Mouse (Mus musculus) limb, embryonic 10.5 days (tissue): Measurements from ENCODE around the gene 1700001O22Rik. TPM values are rescaled to one million over a fixed set of nuclear protein-coding genes. Genes with fewer than 3 reads are reported as not detected.

Experiments used
- DNase-seq: peaks from one replicate; pipeline ENCODE4 v3.0.0-alpha.2; 2017; ENCODE audit warnings: low spot score
- H3K27ac ChIP-seq: fragments of 300-500 bp; sonication (generic); 2 replicates; pipeline ENCODE4 v1.5.1; 2016; ENCODE audit warnings: mild to moderate bottlenecking
- H3K27me3 ChIP-seq: fragments of 300-500 bp; sonication (generic); 2 replicates; pipeline ENCODE4 v1.6.1; 2016; ENCODE audit warnings: low read depth, mild to moderate bottlenecking; ENCODE audit not compliant: poor library complexity, severe bottlenecking
- H3K36me3 ChIP-seq: fragments of 300-500 bp; sonication (generic); 2 replicates; pipeline ENCODE4 v1.6.1; 2016; ENCODE audit warnings: mild to moderate bottlenecking, moderate library complexity
- H3K4me1 ChIP-seq: fragments of 300-500 bp; sonication (generic); 2 replicates; pipeline ENCODE4 v1.6.1; 2016
- H3K4me3 ChIP-seq: fragments of 300-500 bp; sonication (generic); 2 replicates; pipeline ENCODE4 v1.5.1; 2016; ENCODE audit warnings: mild to moderate bottlenecking, moderate library complexity
- H3K9me3 ChIP-seq: fragments of 300-500 bp; sonication (generic); replicated peaks from 2 replicates; pipeline ENCODE4 v1.6.1; 2016; ENCODE audit warnings: mild to moderate bottlenecking
- WGBS: fragments of 180-500 bp; shearing (Covaris S2); methylation state at CpG from one replicate; pipeline ENCODE4 v1.1.7; 2016; 5-methylcytosine and 5-hydroxymethylcytosine counted together
- polyA plus RNA-seq: library from polyadenylated mRNA; unstranded; fragments of >200 nt; fragmentation: Nextera tagmentation; extraction: Ambion mirVana; gene quantifications from 2 replicates; pipeline ENCODE4 v1.2.1, GENCODE M21; 2016

Gene 1700001O22Rik
- polyA plus RNA-seq: 2.1 and 4.0 TPM in 2 replicates

DNA sequence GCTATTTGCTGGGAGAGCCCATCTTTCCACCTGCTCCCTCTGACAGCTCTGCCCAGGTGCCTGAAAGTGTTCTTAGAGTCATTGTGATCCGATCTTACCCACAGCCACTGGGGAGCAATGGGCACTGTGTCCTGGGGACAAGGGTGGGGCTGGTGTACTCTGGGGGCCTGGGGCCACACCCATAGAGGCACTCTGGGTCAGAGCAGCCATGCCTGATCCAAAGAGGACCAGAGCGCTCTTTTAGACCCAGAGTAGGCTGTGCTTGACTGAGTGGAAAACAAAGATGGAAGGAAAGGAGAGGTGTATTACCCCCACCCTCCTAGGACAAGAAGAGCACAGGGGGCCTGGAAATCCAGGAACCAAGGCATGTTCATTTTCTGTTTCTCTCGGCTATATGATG, at the start of gene 1700001O22Rik:
1700001O22Rik (minus strand) TSS at position 58 of the 400 bp plus-strand sequence.
- H3K27me3 ChIP-seq: peaks cover 53% of the 10 kb centered on the region
- 77% methylated on average over 3 of the region's 3 CpGs for WGBS

DNA sequence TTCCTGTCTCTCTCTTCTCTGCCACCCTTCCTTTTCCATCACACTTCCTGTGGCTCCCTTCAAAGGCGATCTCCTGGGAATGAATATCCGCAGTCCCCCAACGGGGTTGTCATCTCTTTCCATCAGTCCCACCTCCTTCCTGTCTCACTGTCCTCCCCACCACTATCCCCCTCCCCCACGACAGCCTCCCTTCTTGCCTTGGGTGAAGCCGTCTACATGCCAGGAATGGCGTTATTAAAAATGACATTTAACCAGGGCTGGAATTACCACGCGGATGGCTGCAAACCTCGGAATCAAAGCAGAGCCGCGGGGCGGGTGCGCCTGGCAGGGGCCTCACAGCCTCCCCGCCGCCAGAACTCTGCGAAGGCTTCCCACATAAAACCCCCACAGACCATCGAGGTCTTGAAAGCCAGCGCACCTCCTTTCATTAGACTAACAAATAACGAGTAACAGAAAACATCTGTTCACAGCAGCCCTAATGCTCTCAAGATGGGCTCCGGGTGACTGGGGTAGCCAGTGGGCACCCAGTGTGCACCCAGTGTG, 49.4 kb upstream of the 1700001O22Rik start:
- WGBS: 17% methylated on average over 20 of the region's 20 CpGs
- Histone ChIP-seq H3K36me3 (peaks cover 53% of the 10 kb centered on the region), H3K4me1 (peaks cover 94% of the 10 kb centered on the region), H3K27me3 (no peaks in the 10 kb centered on the region), H3K4me3 (peak overlapping the region; percentile 31), H3K9me3 (no peaks in the 10 kb centered on the region), H3K27ac (peak overlapping the region; percentile 83)
- DNase-seq: peak; percentile 78

More for the DNA sequence above, at the start of gene 1700001O22Rik:
- Histone ChIP-seq H3K4me1 (peaks cover 36% of the 10 kb centered on the region), H3K9me3 (no peaks in the 10 kb centered on the region), H3K36me3 (no peaks in the 10 kb centered on the region), H3K4me3 (no peak within 1 kb of the TSS), H3K27ac (no peak within 1 kb of the TSS)
- no peak for DNase-seq

DNA sequence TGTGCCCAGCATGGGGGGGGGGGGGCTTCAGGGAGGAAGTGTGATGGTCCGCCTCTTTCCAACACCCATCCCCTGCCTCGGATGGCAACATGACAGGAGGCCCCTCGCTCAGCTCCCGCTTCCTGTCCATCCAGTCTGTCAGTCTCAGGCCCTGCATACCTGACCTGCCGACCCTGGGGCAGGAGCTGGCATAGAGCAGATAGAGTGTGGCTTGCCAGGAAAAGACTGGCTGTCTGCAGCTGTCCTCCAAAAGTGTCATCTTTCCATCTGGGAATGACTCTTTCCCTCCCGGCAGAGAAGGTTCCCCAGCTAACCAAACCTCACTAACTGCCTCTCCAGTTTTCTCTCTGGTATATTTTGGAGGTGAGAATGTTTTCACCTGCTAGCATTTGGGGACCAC, 47.1 kb upstream of the 1700001O22Rik start:
- no peak for DNase-seq
- H3K9me3 ChIP-seq: no peaks in the 10 kb centered on the region
- peak overlapping the region; percentile 83 for H3K27ac ChIP-seq
- peaks cover 47% of the 10 kb centered on the region for H3K36me3 ChIP-seq
- peak overlapping the region; percentile 18; the same call in 1 of the 2 replicates for H3K4me3 ChIP-seq
- no peaks in the 10 kb centered on the region for H3K27me3 ChIP-seq
- peaks cover 93% of the 10 kb centered on the region for H3K4me1 ChIP-seq
- 21% methylated on average over 6 of the region's 6 CpGs for WGBS

DNA sequence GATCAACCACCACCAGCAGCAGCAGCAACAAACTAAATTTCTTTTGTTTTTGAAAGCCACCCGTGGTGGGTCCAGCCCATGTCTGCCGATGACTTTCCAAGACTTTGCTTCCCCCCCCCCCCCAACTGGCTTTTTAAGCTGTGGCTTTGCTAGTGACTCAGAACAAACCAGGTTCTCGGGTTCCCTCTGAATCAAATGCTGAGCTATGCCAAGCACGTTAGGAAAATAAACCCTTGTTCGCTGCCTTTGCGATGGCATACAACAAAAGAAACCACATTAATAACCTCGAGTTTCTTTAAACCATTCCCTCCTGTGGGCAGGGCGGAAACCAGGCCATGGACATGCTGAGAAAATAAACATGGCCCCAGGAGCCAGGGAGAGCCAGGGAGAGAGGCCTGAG, 44.7 kb upstream of the 1700001O22Rik start:
- no peak for DNase-seq
- Histone ChIP-seq H3K9me3 (no peaks in the 10 kb centered on the region), H3K27me3 (peaks cover 4% of the 10 kb centered on the region; the same call in 1 of the 2 replicates), H3K36me3 (peaks cover 33% of the 10 kb centered on the region), H3K27ac (peak overlapping the region; percentile 53; the same call in 1 of the 2 replicates), H3K4me3 (peak overlapping the region; percentile 90; the same call in 1 of the 2 replicates), H3K4me1 (peaks cover 87% of the 10 kb centered on the region)
- WGBS: 78% methylated on average over 8 of the region's 8 CpGs

DNA sequence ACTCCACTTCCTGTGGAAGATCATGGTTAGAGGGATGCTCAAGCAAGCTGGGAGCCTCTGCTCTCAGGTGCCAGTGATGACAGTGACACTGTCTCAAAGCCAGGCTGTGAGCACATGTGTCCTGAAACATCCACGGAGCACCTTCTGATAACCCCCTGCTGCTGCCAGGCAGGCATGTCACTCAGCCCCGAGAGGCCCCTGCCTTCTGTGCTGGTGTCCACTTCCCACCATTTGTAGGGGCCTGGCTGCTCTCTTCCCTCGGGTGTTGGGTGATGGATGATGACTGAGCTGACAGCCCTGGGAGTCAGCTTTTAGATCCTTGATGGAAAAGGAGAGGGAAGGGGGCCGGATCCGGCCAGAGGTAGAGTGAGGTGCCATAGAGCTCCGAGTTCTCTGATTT, 43.3 kb upstream of the 1700001O22Rik start:
- WGBS: 3% methylated on average over 6 of the region's 6 CpGs
- peak overlapping the region; percentile 96 for H3K27ac ChIP-seq

DNA sequence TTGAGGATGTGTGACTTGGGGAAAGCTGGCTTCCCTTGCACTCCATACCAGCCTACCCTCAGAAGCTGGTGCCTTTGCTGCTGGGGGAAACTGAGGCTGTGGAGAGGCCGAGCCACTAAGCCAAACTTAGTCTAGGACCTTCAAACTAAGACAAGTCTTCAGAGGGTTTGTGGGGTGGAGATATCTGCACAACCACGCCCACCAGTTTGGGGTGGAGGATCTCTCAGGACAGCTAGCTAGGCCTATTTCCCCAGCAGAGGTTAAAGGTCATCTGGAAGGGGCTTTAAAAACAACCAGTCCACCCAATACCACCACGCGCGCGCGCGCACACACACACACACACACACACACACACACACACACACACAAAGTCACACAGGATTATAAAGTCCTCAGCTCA, 42.8 kb upstream of the 1700001O22Rik start:
- DNase-seq: no peak
- Histone ChIP-seq H3K36me3 (peaks cover 31% of the 10 kb centered on the region), H3K4me3 (peak overlapping the region; percentile 90), H3K27me3 (peaks cover 4% of the 10 kb centered on the region; the same call in 1 of the 2 replicates), H3K9me3 (no peaks in the 10 kb centered on the region), H3K27ac (peak overlapping the region; percentile 96), H3K4me1 (peaks cover 77% of the 10 kb centered on the region)
- 31% methylated on average over 8 of the region's 8 CpGs for WGBS

More for the DNA sequence above, 43.3 kb upstream of the 1700001O22Rik start:
- Histone ChIP-seq H3K9me3 (no peaks in the 10 kb centered on the region), H3K4me3 (peak overlapping the region; percentile 90), H3K4me1 (peaks cover 82% of the 10 kb centered on the region), H3K27me3 (peaks cover 4% of the 10 kb centered on the region; the same call in 1 of the 2 replicates), H3K36me3 (peaks cover 31% of the 10 kb centered on the region)
- DNase-seq: no peak

DNA sequence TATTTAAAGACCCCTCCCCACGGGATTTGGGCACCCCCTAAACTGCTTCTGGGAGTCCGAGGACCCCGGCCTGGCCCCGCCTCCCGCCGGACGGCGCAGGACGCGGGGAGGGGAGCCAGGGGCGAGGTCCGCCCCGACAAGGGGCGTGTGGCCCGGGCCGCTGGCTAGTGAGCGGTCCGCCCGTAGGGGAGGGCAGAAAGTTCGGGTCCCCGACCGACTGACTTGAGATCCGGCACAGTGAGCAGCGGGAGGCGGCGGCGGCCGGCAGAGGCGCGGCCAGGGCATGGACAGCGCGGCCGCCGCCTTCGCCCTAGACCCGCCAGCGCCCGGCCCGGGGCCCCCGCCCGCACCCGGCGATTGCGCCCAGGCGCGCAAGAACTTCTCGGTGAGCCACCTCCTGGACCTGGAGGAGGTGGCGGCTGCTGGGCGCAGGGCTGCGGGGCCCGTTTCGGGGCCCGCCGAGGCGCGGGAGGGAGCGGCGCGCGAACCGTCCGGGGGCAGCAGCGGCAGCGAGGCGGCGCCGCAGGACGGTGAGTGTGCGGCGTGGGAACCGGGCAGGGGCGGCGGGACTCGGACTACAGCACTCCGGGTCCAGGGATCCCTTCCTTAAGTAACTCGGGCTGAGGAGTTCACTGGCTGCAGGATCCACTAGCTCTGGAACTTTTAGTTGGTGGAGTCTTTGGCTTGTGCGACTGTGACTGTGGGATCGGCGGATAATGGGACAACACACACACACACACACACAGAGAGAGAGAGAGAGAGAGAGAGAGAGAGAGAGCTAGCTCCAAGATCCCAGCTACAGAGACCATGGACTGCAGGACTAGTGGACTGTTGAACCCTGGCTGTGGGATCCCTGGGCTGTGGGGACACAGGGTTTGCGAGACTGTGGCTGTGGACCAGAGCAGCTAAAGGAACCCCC, 42.0 kb upstream of the 1700001O22Rik start:
- WGBS: 1% methylated on average over 79 of the region's 80 CpGs
- H3K4me3 ChIP-seq: peak overlapping the region; percentile 90
- H3K27ac ChIP-seq: peak overlapping the region; percentile 96
- peak; percentile 69 for DNase-seq
- no peaks in the 10 kb centered on the region for H3K9me3 ChIP-seq
- peaks cover 69% of the 10 kb centered on the region for H3K4me1 ChIP-seq
- peaks cover 26% of the 10 kb centered on the region for H3K36me3 ChIP-seq
- H3K27me3 ChIP-seq: peaks cover 4% of the 10 kb centered on the region; the same call in 1 of the 2 replicates

DNA sequence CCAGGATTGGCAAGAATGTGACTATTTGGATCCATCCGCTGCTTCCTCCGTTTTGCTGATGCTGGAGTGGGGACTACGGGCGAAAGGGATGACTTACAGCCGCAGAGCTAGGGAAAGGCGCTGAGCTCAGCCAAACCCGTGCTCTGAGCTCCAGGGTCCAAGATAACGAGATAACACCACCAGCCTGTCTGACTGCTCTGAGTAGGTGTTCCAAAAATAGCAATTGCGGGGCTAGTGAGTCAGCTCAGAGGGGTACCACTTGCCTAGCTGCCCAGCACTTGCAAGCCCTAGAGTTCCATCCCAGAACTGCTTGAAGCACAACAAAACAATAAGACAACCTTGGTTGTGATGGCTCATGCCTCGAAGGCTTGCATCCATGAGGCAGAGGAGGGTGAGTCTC, 39.2 kb upstream of the 1700001O22Rik start:
- Histone ChIP-seq H3K9me3 (no peaks in the 10 kb centered on the region), H3K4me1 (peaks cover 54% of the 10 kb centered on the region), H3K4me3 (no peak overlapping the region), H3K27ac (peak overlapping the region; percentile 66), H3K27me3 (peaks cover 4% of the 10 kb centered on the region; the same call in 1 of the 2 replicates), H3K36me3 (0 out of 2 replicates have a peak, but pooled peaks cover 3% of the 10 kb centered on the region)
- no peak for DNase-seq
- 51% methylated on average over 10 of the region's 10 CpGs for WGBS

DNA sequence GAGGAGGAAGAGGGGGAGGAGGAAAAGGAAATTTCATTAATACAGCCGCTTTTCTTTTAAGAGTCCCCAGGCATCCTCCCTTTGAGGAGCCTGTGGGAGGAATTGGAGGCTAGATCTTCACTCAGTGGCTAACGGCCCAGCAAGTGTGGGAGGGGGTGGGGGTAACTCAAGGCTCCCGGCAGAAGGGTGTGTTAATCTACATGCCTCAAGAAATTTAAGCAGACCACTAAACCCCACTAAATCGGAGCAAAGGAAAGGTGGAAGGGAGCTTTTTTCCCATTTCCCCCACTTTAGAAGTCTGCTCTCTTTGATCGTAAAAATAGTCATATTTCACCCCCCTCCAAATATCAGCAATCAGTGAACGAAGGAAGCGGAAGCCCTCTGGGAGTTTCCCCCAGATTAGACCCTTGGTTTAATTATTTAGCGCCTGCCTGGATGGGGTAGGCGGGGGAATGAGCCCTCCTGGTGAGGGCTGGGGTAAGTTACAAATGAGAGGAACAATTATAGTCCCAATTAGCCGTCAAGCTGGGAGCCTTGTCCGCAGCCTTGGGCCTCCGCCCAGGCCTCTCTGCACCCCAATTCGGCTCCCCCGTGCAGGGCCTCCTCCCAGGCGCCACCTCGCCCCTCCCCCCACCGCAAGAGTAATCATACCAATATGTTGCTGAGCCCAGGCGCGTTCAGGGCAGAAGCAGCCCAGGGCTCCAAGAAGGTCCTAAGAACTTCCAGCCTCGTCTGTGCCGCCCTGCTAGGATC, 33.0 kb upstream of the 1700001O22Rik start:
- H3K27ac ChIP-seq: peak overlapping the region; percentile 96
- peak; percentile 93 for DNase-seq
- no peaks in the 10 kb centered on the region for H3K9me3 ChIP-seq
- peak overlapping the region; percentile 11 for H3K4me3 ChIP-seq
- no peaks in the 10 kb centered on the region for H3K27me3 ChIP-seq
- peaks cover 69% of the 10 kb centered on the region for H3K4me1 ChIP-seq
- no peaks in the 10 kb centered on the region for H3K36me3 ChIP-seq
- 3% methylated on average over 21 of the region's 21 CpGs for WGBS

DNA sequence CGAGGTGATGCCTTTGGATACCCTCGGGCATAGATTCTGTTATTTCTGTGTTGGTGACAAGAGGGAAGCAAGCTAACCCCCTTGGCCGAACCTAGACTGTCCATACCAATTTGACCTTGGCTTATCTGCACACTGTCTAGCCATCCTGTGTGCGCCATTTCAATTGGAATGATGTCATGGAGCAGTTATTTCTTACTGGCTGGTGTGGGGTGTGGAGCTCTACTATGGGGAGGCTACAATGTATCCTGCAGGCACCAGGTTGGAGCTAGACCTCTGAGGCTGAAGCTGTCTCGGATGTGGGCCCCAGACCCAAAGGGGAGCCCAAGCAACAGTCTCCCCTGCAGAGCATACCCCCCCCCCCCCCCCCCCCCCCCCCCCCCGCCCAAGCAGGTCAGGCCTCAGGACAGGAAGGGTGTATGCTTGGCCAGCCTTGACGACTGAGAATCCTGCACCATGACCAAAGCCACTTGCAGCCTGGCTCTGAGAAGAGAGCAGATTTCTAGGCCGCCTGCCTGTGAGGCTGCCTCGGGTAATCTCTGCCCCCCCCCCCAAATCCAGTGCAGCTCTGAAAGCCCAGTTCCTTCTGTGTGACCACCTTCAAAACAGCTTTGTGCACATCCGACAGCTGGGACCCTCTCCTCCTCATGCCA, 31.0 kb upstream of the 1700001O22Rik start, which contains the start of gene Prrx2:
Prrx2 (plus strand) TSS at position 600 of the 650 bp plus-strand sequence.
- Histone ChIP-seq H3K27me3 (no peaks in the 10 kb centered on the region), H3K4me3 (peak within 1 kb of the TSS; percentile 16; the same call in 1 of the 2 replicates), H3K27ac (peak within 1 kb of the TSS; percentile 96), H3K4me1 (peaks cover 84% of the 10 kb centered on the region), H3K9me3 (no peaks in the 10 kb centered on the region), H3K36me3 (no peaks in the 10 kb centered on the region)
- DNase-seq: no peak
- WGBS: 43% methylated on average over 9 of the region's 10 CpGs

DNA sequence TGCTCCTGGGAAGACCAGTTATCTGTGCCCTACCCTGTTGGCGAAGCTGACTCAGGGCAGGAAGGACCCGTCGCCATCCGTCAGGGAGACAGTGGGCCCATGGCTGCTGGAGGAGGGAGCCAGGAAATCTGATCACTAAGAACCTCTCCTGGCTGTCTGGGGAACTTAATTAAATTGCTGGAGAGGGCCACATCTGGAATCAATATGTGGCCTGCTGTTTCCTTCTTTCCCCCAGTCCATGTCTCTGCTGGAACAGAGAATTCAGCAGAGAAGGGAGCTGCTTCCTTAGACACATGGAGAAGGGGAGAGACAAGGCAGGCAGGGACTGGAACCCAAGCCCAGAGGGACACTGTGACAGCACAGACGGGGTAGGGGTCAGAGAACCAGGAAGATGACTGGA, 30.2 kb upstream of the 1700001O22Rik start:
- Histone ChIP-seq H3K9me3 (no peaks in the 10 kb centered on the region), H3K36me3 (no peaks in the 10 kb centered on the region), H3K4me3 (peak overlapping the region; percentile 16), H3K27ac (peak overlapping the region; percentile 96), H3K27me3 (no peaks in the 10 kb centered on the region), H3K4me1 (peaks cover 90% of the 10 kb centered on the region)
- DNase-seq: peak; percentile 75
- 14% methylated on average over 5 of the region's 5 CpGs for WGBS

DNA sequence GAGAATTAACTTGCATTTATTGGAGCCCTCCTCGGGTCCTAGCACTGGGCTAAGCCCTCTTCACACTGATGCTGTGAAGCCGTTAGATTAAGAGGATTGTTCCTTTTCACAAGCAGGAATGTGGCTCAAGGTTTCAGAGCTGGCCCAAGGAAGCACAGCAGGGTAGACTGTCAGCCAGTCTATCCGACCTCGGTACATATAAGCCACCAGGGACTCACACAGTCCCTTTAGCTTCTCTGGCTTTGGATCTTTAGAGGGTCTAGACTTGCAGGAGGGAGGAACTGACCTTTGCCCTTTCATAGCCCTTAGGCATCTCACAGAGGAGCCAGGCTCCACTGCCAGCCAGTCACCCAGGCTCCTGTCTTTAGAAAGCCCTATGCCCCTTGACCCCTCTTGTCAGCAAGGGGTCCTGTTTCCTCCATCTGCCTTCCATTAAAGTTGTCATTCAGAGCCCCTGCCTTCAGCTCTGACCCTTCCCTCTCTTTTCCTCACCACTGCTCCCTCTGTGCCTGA, 26.9 kb upstream of the 1700001O22Rik start, which contains the start of gene Asb6:
Asb6 (minus strand) TSS at position 51 of the 513 bp plus-strand sequence.
- peak within 1 kb of the TSS; percentile 83 for H3K27ac ChIP-seq
- no peaks in the 10 kb centered on the region for H3K27me3 ChIP-seq
- WGBS: 11% methylated on average over 4 of the region's 4 CpGs
- peaks cover 80% of the 10 kb centered on the region for H3K4me1 ChIP-seq
- peak; percentile 45 for DNase-seq
- no peaks in the 10 kb centered on the region for H3K9me3 ChIP-seq
- no peak within 1 kb of the TSS for H3K4me3 ChIP-seq
- peaks cover 16% of the 10 kb centered on the region for H3K36me3 ChIP-seq
